Mouse (Mus musculus): ENCODE data around the gene Pik3cd. TPM values are rescaled to one million over a fixed set of nuclear protein-coding genes. Genes with fewer than 3 reads are reported as not detected.
A peak's percentile ranks its signal among the peaks of the same experiment; 100 is the strongest.

Gene Pik3cd
- polyA plus RNA-seq, 1 experiment: 3.6 TPM

GRCm38 (mm10) chr4:149659495-149660116 is 42.8 kb downstream of the Pik3cd start:
- TF ChIP-seq POLR2A (IDR thresholded peaks at IDR 0.05; ENCODE audit: low read depth, low read length) (no peak), CTCF (IDR thresholded peaks at IDR 0.05; ENCODE audit: borderline replicate concordance, insufficient read depth, low read length) (no peak)
- no peak overlapping the region for H3K4me3 ChIP-seq (ENCODE audit: insufficient read depth, low read length)
- no peaks in the 10 kb centered on the region for H3K4me1 ChIP-seq (ENCODE audit: control insufficient read depth, insufficient read depth, low read length)
- H3K27ac ChIP-seq (ENCODE audit: insufficient read depth, low read length): no peak overlapping the region

DNA sequence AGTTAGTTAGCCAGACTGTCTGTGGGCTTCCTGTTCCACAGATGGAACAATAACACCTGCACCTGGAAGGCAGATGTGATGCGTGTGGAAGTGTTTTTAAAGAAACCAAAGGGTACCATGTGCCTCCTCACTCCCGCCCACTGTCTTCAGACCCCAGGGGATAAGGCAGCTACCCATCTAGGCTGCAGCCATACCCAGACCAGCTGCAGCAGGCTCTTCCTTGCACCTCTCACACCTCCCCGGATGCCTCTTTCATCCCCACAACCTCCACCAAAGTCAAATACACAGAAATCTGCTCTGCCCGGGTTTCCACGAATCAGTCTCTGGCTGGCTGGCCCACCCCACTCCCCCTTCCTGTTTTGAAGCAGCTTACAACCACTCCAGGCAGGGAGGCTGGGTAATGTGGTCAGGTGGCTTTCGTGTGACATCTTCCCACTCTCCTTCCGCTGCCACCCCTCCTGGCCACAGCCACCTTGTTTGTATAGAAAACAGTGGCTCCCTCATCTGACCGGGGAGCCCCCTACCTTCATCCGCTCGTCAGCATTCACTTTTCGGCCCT is 44.4 kb downstream of the Pik3cd start:
- Histone ChIP-seq H3K27ac (ENCODE audit: insufficient read depth, low read length) (no peak overlapping the region), H3K4me1 (ENCODE audit: control insufficient read depth, insufficient read depth, low read length) (no peaks in the 10 kb centered on the region)
- TF ChIP-seq POLR2A (IDR thresholded peaks at IDR 0.05; ENCODE audit: low read depth, low read length): no peak

DNA sequence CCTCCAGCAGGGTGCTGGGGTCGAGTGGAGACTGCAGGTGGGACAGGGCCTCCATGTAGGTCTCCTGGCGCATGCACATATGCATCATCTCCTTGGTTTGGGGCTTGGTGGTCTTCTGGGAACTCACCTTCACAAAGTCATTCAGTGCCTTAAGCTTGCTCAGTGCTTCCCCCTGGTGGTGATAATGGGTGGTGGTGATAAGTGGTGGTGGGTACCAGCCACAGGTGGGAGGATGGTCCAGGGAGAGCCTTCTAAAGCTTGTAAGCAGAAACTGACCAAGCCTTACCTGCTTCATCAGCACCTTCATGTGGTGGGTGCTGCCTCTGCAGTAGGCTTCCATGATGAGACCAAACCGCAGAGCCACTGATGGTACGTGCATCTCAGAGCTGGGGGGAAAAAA is 48.1 kb downstream of the Pik3cd start:
- no peak for TF ChIP-seq POLR2A (IDR thresholded peaks at IDR 0.05; ENCODE audit: low read depth, low read length)
- peak; percentile 37; the same call in 1 of the 2 replicates for TF ChIP-seq CTCF (IDR thresholded peaks at IDR 0.05; ENCODE audit: borderline replicate concordance, insufficient read depth, low read length)
- H3K4me3 ChIP-seq (ENCODE audit: insufficient read depth, low read length): no peak overlapping the region
- no peaks in the 10 kb centered on the region for H3K4me1 ChIP-seq (ENCODE audit: control insufficient read depth, insufficient read depth, low read length)
- H3K27ac ChIP-seq (ENCODE audit: insufficient read depth, low read length): no peak overlapping the region

More for the DNA sequence above, 44.4 kb downstream of the Pik3cd start:
- H3K4me3 ChIP-seq (ENCODE audit: insufficient read depth, low read length): no peak overlapping the region

DNA sequence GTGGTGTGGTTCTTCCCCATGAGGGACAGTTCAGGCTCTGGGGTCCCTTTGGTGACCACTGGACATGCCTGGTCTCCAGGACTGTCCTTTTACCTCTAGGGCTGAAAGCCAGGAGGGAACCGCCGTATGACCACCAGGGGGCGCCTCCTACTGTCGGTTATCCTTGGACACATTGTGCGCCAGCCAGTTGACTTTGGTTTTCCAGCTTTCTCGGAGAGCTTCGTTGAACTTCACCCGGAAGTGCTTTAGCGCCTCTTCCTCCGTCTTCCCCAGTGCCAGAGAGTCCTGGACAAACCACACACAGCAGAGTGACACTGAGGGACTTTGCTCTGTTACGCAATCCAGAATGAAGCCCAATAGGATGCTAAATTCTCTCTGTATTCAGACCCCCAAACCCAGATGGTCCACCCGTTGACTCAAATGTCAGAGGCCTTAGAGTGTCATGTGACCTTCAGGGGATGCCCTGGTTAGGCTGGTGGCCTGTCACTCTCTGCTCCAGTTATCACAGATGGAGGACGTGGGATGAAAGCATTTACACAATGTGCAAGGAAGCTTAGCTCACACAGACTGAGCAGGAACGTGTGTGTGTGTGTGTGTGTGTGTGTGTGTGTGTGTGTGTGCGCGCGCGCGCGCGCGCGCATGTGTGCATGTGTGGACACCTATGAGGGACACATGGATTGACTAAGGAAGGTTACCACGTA is 51.7 kb downstream of the Pik3cd start:
- Histone ChIP-seq H3K4me1 (ENCODE audit: control insufficient read depth, insufficient read depth, low read length) (no peaks in the 10 kb centered on the region), H3K27ac (ENCODE audit: insufficient read depth, low read length) (no peak overlapping the region), H3K4me3 (ENCODE audit: insufficient read depth, low read length) (no peak overlapping the region)
- TF ChIP-seq CTCF (IDR thresholded peaks at IDR 0.05; ENCODE audit: borderline replicate concordance, insufficient read depth, low read length) (peak; percentile 29; the same call in 1 of the 2 replicates), POLR2A (IDR thresholded peaks at IDR 0.05; ENCODE audit: low read depth, low read length) (no peak)

- Histone ChIP-seq H3K27ac (ENCODE audit: insufficient read depth, low read length) (no peak overlapping the region), H3K4me1 (ENCODE audit: control insufficient read depth, insufficient read depth, low read length) (no peaks in the 10 kb centered on the region), H3K4me3 (ENCODE audit: insufficient read depth, low read length) (no peak overlapping the region)
- no peak for TF ChIP-seq CTCF (IDR thresholded peaks at IDR 0.05; ENCODE audit: borderline replicate concordance, insufficient read depth, low read length)
- TF ChIP-seq POLR2A (IDR thresholded peaks at IDR 0.05; ENCODE audit: low read depth, low read length): no peak
Observed at GRCm38 (mm10) chr4:149648031-149648805, 54.2 kb downstream of the Pik3cd start.

DNA sequence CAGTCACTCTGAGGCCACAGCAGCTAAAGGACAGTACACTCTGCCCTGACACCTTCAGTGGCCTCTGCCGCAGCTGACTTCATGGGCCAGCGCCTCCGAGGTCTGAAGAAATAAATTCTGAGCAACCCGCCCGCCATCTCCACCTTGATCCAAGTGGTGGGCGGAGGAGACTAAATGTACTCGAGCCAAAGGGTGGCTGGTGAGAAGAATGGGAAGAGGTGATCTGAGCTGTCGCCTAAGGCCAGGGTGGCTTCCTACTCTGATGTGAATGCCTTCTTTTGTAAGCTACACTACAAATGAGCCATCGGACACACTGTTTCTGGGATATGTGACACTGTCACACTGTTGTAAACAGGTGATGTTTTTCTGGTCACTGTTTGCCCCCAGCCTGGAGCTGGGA is 56.6 kb downstream of the Pik3cd start:
- no peaks in the 10 kb centered on the region for H3K4me1 ChIP-seq (ENCODE audit: control insufficient read depth, insufficient read depth, low read length)
- H3K27ac ChIP-seq (ENCODE audit: insufficient read depth, low read length): no peak overlapping the region
- H3K4me3 ChIP-seq (ENCODE audit: insufficient read depth, low read length): no peak overlapping the region
- no peak for TF ChIP-seq CTCF (IDR thresholded peaks at IDR 0.05; ENCODE audit: borderline replicate concordance, insufficient read depth, low read length)
- no peak for TF ChIP-seq POLR2A (IDR thresholded peaks at IDR 0.05; ENCODE audit: low read depth, low read length)

GRCm38 (mm10) chr4:149641956-149642355 is 60.4 kb downstream of the Pik3cd start:
- Histone ChIP-seq H3K4me3 (ENCODE audit: insufficient read depth, low read length) (no peak overlapping the region), H3K4me1 (ENCODE audit: control insufficient read depth, insufficient read depth, low read length) (no peaks in the 10 kb centered on the region), H3K27ac (ENCODE audit: insufficient read depth, low read length) (no peak overlapping the region)
- TF ChIP-seq CTCF (IDR thresholded peaks at IDR 0.05; ENCODE audit: borderline replicate concordance, insufficient read depth, low read length) (no peak), POLR2A (IDR thresholded peaks at IDR 0.05; ENCODE audit: low read depth, low read length) (no peak)

DNA sequence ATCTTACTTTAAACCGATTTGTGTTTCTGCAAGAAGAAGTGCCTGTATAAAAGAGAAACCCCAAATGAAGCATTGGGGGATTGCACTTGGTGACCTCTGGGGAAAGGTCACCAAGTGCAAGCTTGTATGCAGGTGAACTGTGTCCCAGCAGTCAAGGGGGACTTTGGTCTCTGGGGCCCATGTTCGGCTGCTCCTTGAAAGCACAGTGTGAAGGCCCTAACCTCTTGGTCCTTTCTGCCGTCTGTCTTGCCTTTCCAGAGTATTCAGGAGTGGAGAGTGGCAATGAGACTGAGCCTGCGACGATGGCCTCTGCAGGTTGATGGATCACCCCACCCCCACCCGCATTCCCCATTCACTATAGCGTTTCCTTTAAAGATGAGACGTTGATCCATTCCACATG is 61.0 kb downstream of the Pik3cd start:
- Histone ChIP-seq H3K4me3 (ENCODE audit: insufficient read depth, low read length) (no peak overlapping the region), H3K27ac (ENCODE audit: insufficient read depth, low read length) (no peak overlapping the region), H3K4me1 (ENCODE audit: control insufficient read depth, insufficient read depth, low read length) (no peaks in the 10 kb centered on the region)
- TF ChIP-seq POLR2A (IDR thresholded peaks at IDR 0.05; ENCODE audit: low read depth, low read length): no peak
- TF ChIP-seq CTCF (IDR thresholded peaks at IDR 0.05; ENCODE audit: borderline replicate concordance, insufficient read depth, low read length): no peak

DNA sequence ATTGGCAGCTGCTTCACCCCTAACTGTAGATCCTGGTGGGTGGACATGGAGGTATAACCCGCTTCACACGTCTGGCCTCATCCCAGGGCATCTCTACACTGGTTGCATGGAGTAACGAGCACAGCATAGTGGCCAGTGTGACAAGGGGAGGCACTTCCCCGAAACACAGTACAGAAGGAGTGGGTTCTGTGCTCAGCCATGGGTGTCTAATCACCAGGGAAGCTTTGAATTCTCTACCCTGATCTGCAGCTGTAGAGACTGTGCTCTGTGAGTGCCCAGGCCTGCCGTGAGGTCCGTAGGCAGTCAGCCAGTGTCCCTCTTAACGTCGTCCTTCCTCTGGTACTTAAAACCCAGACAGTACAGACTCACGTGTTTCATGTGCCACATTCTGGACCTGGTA is 61.5 kb downstream of the Pik3cd start:
- no peaks in the 10 kb centered on the region; the same call in 1 of the 2 replicates for H3K4me1 ChIP-seq (ENCODE audit: control insufficient read depth, insufficient read depth, low read length)
- TF ChIP-seq CTCF (IDR thresholded peaks at IDR 0.05; ENCODE audit: borderline replicate concordance, insufficient read depth, low read length) (no peak), POLR2A (IDR thresholded peaks at IDR 0.05; ENCODE audit: low read depth, low read length) (no peak)
- no peak overlapping the region for H3K27ac ChIP-seq (ENCODE audit: insufficient read depth, low read length)
- H3K4me3 ChIP-seq (ENCODE audit: insufficient read depth, low read length): no peak overlapping the region

All from embryonic fibroblast, embryonic 13.5 days (primary cell).